Mouse (Mus musculus) MEL (cell line): ENCODE results near the gene Ncln.

ENCODE experiments used
- CTCF ChIP-seq, 3 experiments: IDR thresholded peaks in 2 of 3; conservative IDR thresholded peaks in 1 of 3; 2 replicates each; pipeline ENCODE4 v1.5.1; 2011 to 2012; ENCODE audit warnings: low read length in 3 of 3, low read depth in 2 of 3, mild to moderate bottlenecking in 2 of 3, improper control_type of control experiment in 1 of 3, inconsistent platforms in 1 of 3, mixed read lengths in 1 of 3, moderate library complexity in 1 of 3; ENCODE audit not compliant: control insufficient read depth in 1 of 3, insufficient read depth in 1 of 3, poor library complexity in 1 of 3, severe bottlenecking in 1 of 3
- EP300 ChIP-seq, 2 experiments: IDR thresholded peaks; 2 replicates each; pipeline ENCODE4 v1.6.1; 2011; ENCODE audit warnings: improper control_type of control experiment in 2 of 2, low read length in 2 of 2, low read depth in 1 of 2, mild to moderate bottlenecking in 1 of 2
- MXI1 ChIP-seq: IDR thresholded peaks from 2 replicates; pipeline ENCODE4 v1.6.1; 2011; ENCODE audit warnings: mild to moderate bottlenecking, low read depth, low read length, improper control_type of control experiment
- MYC ChIP-seq: IDR thresholded peaks from 2 replicates; pipeline ENCODE4 v1.6.1; 2011; ENCODE audit warnings: low read depth, mild to moderate bottlenecking, low read length, improper control_type of control experiment, moderate library complexity

- no peak for TF ChIP-seq CTCF (IDR thresholded peaks at IDR 0.05 in 2 of 3, conservative IDR thresholded peaks at IDR 0.05 in 1 of 3; ENCODE audit: control insufficient read depth in 1 of 3, insufficient read depth in 1 of 3, low read depth in 2 of 3, low read length in 3 of 3, poor library complexity in 1 of 3, severe bottlenecking in 1 of 3)
- TF ChIP-seq MYC: no peak
- TF ChIP-seq EP300 (IDR thresholded peaks at IDR 0.05; ENCODE audit: low read depth in 1 of 2, low read length in 2 of 2): no peak
- no peak for TF ChIP-seq MXI1
Observed at GRCm38 (mm10) chr10:81455181-81455895, 40.9 kb downstream of the Ncln start, which contains the start of gene Nfic.
